Mouse (Mus musculus) layer of hippocampus, adult 2 months (tissue): ENCODE data around the gene Slc7a11. TPM values are rescaled to one million over a fixed set of nuclear protein-coding genes. Genes with fewer than 3 reads are reported as not detected.

ENCODE experiments used
- DNase-seq, 2 experiments: peaks; one replicate each; pipeline ENCODE4 v3.0.0; 2022; ENCODE audit warnings: low spot score in 2 of 2
- H3K27ac ChIP-seq: fragments of 200-600 bp; 2 replicates; pipeline ENCODE4 v1.8.1; 2022
- H3K4me3 ChIP-seq: fragments of 200-600 bp; 2 replicates; pipeline ENCODE4 v1.8.1; 2022; ENCODE audit warnings: mild to moderate bottlenecking
- CTCF ChIP-seq: fragments of 200-600 bp; conservative IDR thresholded peaks from 2 replicates; pipeline ENCODE4 v1.8.1; 2022; ENCODE audit warnings: antibody characterized with exemption, mild to moderate bottlenecking, moderate library complexity
- total RNA-seq, 2 experiments: library from RNA; stranded (reverse); gene quantifications; 2 replicates each; pipeline ENCODE4 v1.2.3; 2021

The Slc7a11 gene
- total RNA-seq, 2 experiments from 2014 or later, result 24.3 to 28.9 TPM

- no peak for TF ChIP-seq CTCF
- H3K4me3 ChIP-seq, result no peak overlapping the region
- no peak for DNase-seq
- H3K27ac ChIP-seq, result no peak overlapping the region
Observed at GRCm38 (mm10) chr3:49870786-49871185, 572.6 kb downstream of the Slc7a11 start.

GRCm38 (mm10) chr3:49867951-49868584 lies 575.3 kb downstream of the Slc7a11 start:
- no peak for TF ChIP-seq CTCF
- H3K27ac ChIP-seq, result no peak overlapping the region
- no peak for DNase-seq
- no peak overlapping the region for H3K4me3 ChIP-seq

GRCm38 (mm10) chr3:49867147-49867950 lies 576.1 kb downstream of the Slc7a11 start:
- H3K27ac ChIP-seq, result no peak overlapping the region
- DNase-seq, result no peak

GRCm38 (mm10) chr3:49866061-49866515 lies 577.3 kb downstream of the Slc7a11 start:
- Histone ChIP-seq H3K4me3 (no peak overlapping the region), H3K27ac (no peak overlapping the region)
- TF ChIP-seq CTCF, result no peak
- no peak for DNase-seq

More at GRCm38 (mm10) chr3:49867147-49867950, 576.1 kb downstream of the Slc7a11 start:
- H3K4me3 ChIP-seq, result no peak overlapping the region
- TF ChIP-seq CTCF, result no peak

- no peak overlapping the region for H3K4me3 ChIP-seq
- no peak for DNase-seq
- H3K27ac ChIP-seq, result no peak overlapping the region
- no peak for TF ChIP-seq CTCF
Observed at GRCm38 (mm10) chr3:49856797-49857196, 586.6 kb downstream of the Slc7a11 start.

GRCm38 (mm10) chr3:49854277-49854676 lies 589.1 kb downstream of the Slc7a11 start:
- Histone ChIP-seq H3K4me3 (no peak overlapping the region), H3K27ac (no peak overlapping the region)
- no peak for DNase-seq
- TF ChIP-seq CTCF, result no peak

- Histone ChIP-seq H3K4me3 (no peak overlapping the region), H3K27ac (no peak overlapping the region)
- no peak for TF ChIP-seq CTCF
- DNase-seq, result no peak
Observed at GRCm38 (mm10) chr3:49842971-49843370, 600.4 kb downstream of the Slc7a11 start.
